Mouse (Mus musculus) heart, adult 10 weeks (tissue): Measurements from ENCODE around the gene Nsg1. TPM values are rescaled to one million over a fixed set of nuclear protein-coding genes. Genes with fewer than 3 reads are reported as not detected.

Experiments used
- polyA plus RNA-seq: library from polyadenylated mRNA; stranded (reverse); fragments of 350-450 nt; fragmentation: Illumina TruSeq; extraction: RNeasy Lipid Tissue Mini Kit (QIAGEN cat#74804); gene quantifications from one replicate; pipeline ENCODE4 v1.2.3, GENCODE M21; 2014; ENCODE audit warnings: low read depth, low replicate concordance

Nsg1 gene
- 6.4 TPM for polyA plus RNA-seq

GRCm38 (mm10) chr5:38159634-38160413, at the start of gene Nsg1:
TSS of gene Nsg1 (minus strand) at chr5:38159907.

Other genes starting within 250 kb of the Nsg1 start
- gene Stx18, start 121.2 kb downstream of the Nsg1 start, polyA plus RNA-seq = 18.3 TPM
- 3.2 TPM for gene Zbtb49, start 60.5 kb upstream of the Nsg1 start, polyA plus RNA-seq
- gene Lyar, start 60.6 kb upstream of the Nsg1 start, polyA plus RNA-seq = 30.0 TPM
- gene Tmem128, start 100.3 kb upstream of the Nsg1 start, polyA plus RNA-seq = 20.2 TPM
- gene Otop1, start 116.1 kb upstream of the Nsg1 start, polyA plus RNA-seq = 0.81 TPM
- gene Drd5, start 159.5 kb upstream of the Nsg1 start, polyA plus RNA-seq = not detected